13 mouse cellular contexts compared by ENCODE assay signal in the genomic region with DNA sequence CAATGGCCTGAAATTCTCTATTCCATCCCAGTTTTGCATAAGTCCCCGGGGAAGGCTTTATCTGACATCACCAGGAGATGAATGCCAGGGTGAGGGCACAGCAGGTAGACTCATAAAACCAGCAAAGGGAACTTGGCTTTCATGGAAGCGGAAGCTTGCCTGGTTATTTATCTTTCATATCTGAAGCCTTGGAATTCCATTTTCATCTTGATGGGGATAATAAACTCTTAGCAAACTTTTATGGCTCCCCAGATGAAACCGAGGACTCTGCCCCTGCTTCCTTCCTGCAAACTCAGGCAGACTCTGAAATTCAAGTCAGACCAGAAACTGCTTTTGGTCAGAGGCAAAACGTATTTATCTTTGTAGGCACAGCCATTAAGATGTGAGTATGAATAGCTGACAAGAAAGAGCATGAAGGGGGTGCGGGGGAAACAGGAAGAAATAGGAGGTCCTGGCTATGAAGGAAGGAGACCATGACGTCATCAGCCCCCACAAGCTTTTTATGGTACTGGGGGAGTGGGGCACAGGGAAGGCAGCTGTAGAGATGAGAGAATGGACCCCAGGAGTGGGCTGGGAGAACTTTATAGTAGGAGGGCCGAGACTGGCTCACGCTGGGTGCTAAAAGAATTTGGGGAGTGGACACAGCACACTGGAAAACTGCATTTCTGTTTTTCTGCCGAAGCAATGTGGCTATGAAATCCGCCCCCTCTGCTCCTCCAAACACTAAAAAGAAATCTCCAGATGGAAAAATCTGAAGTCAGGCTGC.
A peak's percentile ranks its signal among the peaks of the same experiment; 100 is the strongest.
DNase-seq lines count a peak whose midpoint lies in the region; ATAC-seq and TF ChIP-seq lines count a peak whose summit lies in the region.
"Had no signal": no experiment of that assay in that cellular context is flagged by ENCODE, and none has a peak within 500 bp of the region (broad histone marks: within the 10 kb centered on the region; RNA-seq: fewer than 3 reads in every experiment).

No protein-coding gene starts in this region.

- H3K9me3 ChIP-seq in kidney, embryonic 14.5 days (ENCODE audit: control insufficient read depth, low read length), result no peaks in the 10 kb centered on the region
- no peaks in the 10 kb centered on the region for H3K9me3 ChIP-seq in neural tube, embryonic 13.5 days
- no peaks in the 10 kb centered on the region for H3K9me3 ChIP-seq in limb, embryonic 13.5 days
- H3K9me3 ChIP-seq in stomach, embryonic 16.5 days (replicated peaks; ENCODE audit: control insufficient read depth, low read length), result no peaks in the 10 kb centered on the region
- H3K9me3 ChIP-seq: hindbrain, embryonic 10.5 days; liver, embryonic 13.5 days had no signal

- no peaks in the 10 kb centered on the region for H3K36me3 ChIP-seq in kidney, embryonic 14.5 days (ENCODE audit: control insufficient read depth, insufficient read depth, low read length)
- no peaks in the 10 kb centered on the region for H3K36me3 ChIP-seq in kidney, adult 2 months (ENCODE audit: control insufficient read depth, insufficient read depth, low read length)
- no peaks in the 10 kb centered on the region for H3K36me3 ChIP-seq in neural tube, embryonic 13.5 days
- no peaks in the 10 kb centered on the region for H3K36me3 ChIP-seq in limb, embryonic 13.5 days
- H3K36me3 ChIP-seq in stomach, embryonic 16.5 days (ENCODE audit: control insufficient read depth, insufficient read depth, low read length), result no peaks in the 10 kb centered on the region
- H3K36me3 ChIP-seq: hindbrain, embryonic 10.5 days; liver, embryonic 13.5 days had no signal

- no peak for TF ChIP-seq CTCF in kidney, adult 2 months (conservative IDR thresholded peaks at IDR 0.05; ENCODE audit: insufficient read depth, insufficient read length, low read depth, low read length)

- H3K27ac ChIP-seq in kidney, embryonic 14.5 days (ENCODE audit: low read depth, low read length), result peak overlapping the region; percentile 77
- H3K27ac ChIP-seq in kidney, adult 2 months (ENCODE audit: insufficient read depth, low read depth, low read length), result no peak overlapping the region
- peak overlapping the region; percentile 38; the same call in 1 of the 2 replicates for H3K27ac ChIP-seq in neural tube, embryonic 13.5 days (replicated peaks)
- H3K27ac ChIP-seq in limb, embryonic 13.5 days, result peak overlapping the region; percentile 55; the same call in 1 of the 2 replicates
- H3K27ac ChIP-seq in stomach, embryonic 16.5 days (ENCODE audit: low read length), result peak overlapping the region; percentile 74
- H3K27ac ChIP-seq: hindbrain, embryonic 10.5 days; liver, embryonic 13.5 days had no signal

- H3K4me2 ChIP-seq in kidney, embryonic 14.5 days (replicated peaks; ENCODE audit: low read depth, low read length), result peak overlapping the region; percentile 15; the same call in 1 of the 2 replicates
- no peak overlapping the region; the same call in 1 of the 2 replicates for H3K4me2 ChIP-seq in neural tube, embryonic 13.5 days
- H3K4me2 ChIP-seq in limb, embryonic 13.5 days (replicated peaks), result peak overlapping the region; percentile 36
- H3K4me2 ChIP-seq in stomach, embryonic 16.5 days (ENCODE audit: low read depth, low read length), result peak overlapping the region; percentile 23; the same call in 1 of the 2 replicates
- H3K4me2 ChIP-seq: liver, embryonic 13.5 days had no signal

- no peak for TF ChIP-seq POLR2A in kidney, adult 2 months (IDR thresholded peaks at IDR 0.05; ENCODE audit: low read depth, low read length)

- no peak overlapping the region for H3K4me3 ChIP-seq in kidney, embryonic 14.5 days (ENCODE audit: low read length)
- no peak overlapping the region for H3K4me3 ChIP-seq in kidney, adult 2 months (ENCODE audit: insufficient read depth, low read depth, low read length)
- H3K4me3 ChIP-seq in neural tube, embryonic 13.5 days, result no peak overlapping the region
- H3K4me3 ChIP-seq in limb, embryonic 13.5 days, result no peak overlapping the region
- no peak overlapping the region for H3K4me3 ChIP-seq in stomach, embryonic 16.5 days (replicated peaks; ENCODE audit: low read length)
- H3K4me3 ChIP-seq: hindbrain, embryonic 10.5 days; liver, embryonic 13.5 days had no signal

- DNase-seq in kidney, adult 2 months, result no peak
- no peak for DNase-seq in neural tube, embryonic 10.5 days (ENCODE audit: extremely low spot score, low spot score)
- no peak for DNase-seq in cerebellum, postnatal 14 days
- no peak for DNase-seq in layer of hippocampus, adult 9-10 months (ENCODE audit: low spot score)
- DNase-seq: B cell, adult 2 months; cerebellum, adult 9-11 months; liver, embryonic 13.5 days; lung, postnatal 4 days had no signal

- H3K4me1 ChIP-seq in kidney, embryonic 14.5 days (ENCODE audit: control insufficient read depth, insufficient read depth, low read length), result peaks cover 10% of the 10 kb centered on the region; the same call in 1 of the 2 replicates
- 0 out of 2 replicates have a peak, but pooled peaks cover 5% of the 10 kb centered on the region for H3K4me1 ChIP-seq in kidney, adult 2 months (ENCODE audit: control insufficient read depth, insufficient read depth, low read length)
- peaks cover 27% of the 10 kb centered on the region for H3K4me1 ChIP-seq in neural tube, embryonic 13.5 days (replicated peaks)
- H3K4me1 ChIP-seq in limb, embryonic 13.5 days, result peaks cover 24% of the 10 kb centered on the region
- H3K4me1 ChIP-seq in stomach, embryonic 16.5 days (ENCODE audit: control insufficient read depth, insufficient read depth, low read length), result peaks cover 7% of the 10 kb centered on the region; the same call in 1 of the 2 replicates
- H3K4me1 ChIP-seq: hindbrain, embryonic 10.5 days; liver, embryonic 13.5 days had no signal

- no peak for ATAC-seq in kidney, embryonic 14.5 days (ENCODE audit: low FRiP score, low TSS enrichment)
- ATAC-seq in neural tube, embryonic 13.5 days (ENCODE audit: low read depth), result peak; percentile 11; the same call in 1 of the 2 replicates
- no peak for ATAC-seq in limb, embryonic 13.5 days (ENCODE audit: low FRiP score, low read depth)
- peak; percentile 28; the same call in 1 of the 2 replicates for ATAC-seq in stomach, embryonic 16.5 days (ENCODE audit: insufficient read depth, low FRiP score)

- 26% methylated on average over 10 of the region's 10 CpGs for WGBS in kidney, embryonic 14.5 days
- 32% methylated on average over 10 of the region's 10 CpGs for WGBS in kidney, adult 2 months
- 32% methylated on average over 10 of the region's 10 CpGs for WGBS in neural tube, embryonic 13.5 days
- 28% methylated on average over 10 of the region's 10 CpGs for WGBS in limb, embryonic 13.5 days
- 34% methylated on average over 10 of the region's 10 CpGs for WGBS in stomach, embryonic 16.5 days

- no peak overlapping the region for H3K9ac ChIP-seq in kidney, embryonic 14.5 days (ENCODE audit: low read depth, low read length)
- no peak overlapping the region for H3K9ac ChIP-seq in neural tube, embryonic 13.5 days
- no peak overlapping the region; the same call in 1 of the 2 replicates for H3K9ac ChIP-seq in limb, embryonic 13.5 days
- H3K9ac ChIP-seq in stomach, embryonic 16.5 days (ENCODE audit: low read length), result no peak overlapping the region
- H3K9ac ChIP-seq: liver, embryonic 13.5 days had no signal

- H3K27me3 ChIP-seq in kidney, embryonic 14.5 days (ENCODE audit: control insufficient read depth, insufficient read depth, low read length), result no peaks in the 10 kb centered on the region
- no peaks in the 10 kb centered on the region for H3K27me3 ChIP-seq in kidney, adult 2 months (replicated peaks; ENCODE audit: control insufficient read depth, insufficient read depth, low read length)
- no peaks in the 10 kb centered on the region for H3K27me3 ChIP-seq in neural tube, embryonic 13.5 days
- H3K27me3 ChIP-seq in limb, embryonic 13.5 days, result peaks cover 13% of the 10 kb centered on the region; the same call in 1 of the 2 replicates
- H3K27me3 ChIP-seq in stomach, embryonic 16.5 days (ENCODE audit: control insufficient read depth, insufficient read depth, low read length), result no peaks in the 10 kb centered on the region
- H3K27me3 ChIP-seq: liver, embryonic 13.5 days had no signal

Comparison
In these comparisons a context has a peak if more than half of its experiments do, and no peak if none do; other contexts are left out.
1. ATAC-seq: peak in neural tube, embryonic 13.5 days (single experiment) and stomach, embryonic 16.5 days (single experiment); none in kidney, embryonic 14.5 days (single experiment) and limb, embryonic 13.5 days (single experiment).